Mouse (Mus musculus) lung, postnatal 0 days (tissue): ENCODE measurements around the gene Swsap1.

Experiments
- CTCF ChIP-seq: IDR thresholded peaks from 2 replicates; pipeline ENCODE4 v1.5.1; 2016; ENCODE audit warnings: antibody characterized with exemption, mild to moderate bottlenecking
- EP300 ChIP-seq: IDR thresholded peaks from 2 replicates; pipeline ENCODE4 v1.6.1; 2016; ENCODE audit warnings: antibody characterized with exemption, mild to moderate bottlenecking, control low read depth

DNA sequence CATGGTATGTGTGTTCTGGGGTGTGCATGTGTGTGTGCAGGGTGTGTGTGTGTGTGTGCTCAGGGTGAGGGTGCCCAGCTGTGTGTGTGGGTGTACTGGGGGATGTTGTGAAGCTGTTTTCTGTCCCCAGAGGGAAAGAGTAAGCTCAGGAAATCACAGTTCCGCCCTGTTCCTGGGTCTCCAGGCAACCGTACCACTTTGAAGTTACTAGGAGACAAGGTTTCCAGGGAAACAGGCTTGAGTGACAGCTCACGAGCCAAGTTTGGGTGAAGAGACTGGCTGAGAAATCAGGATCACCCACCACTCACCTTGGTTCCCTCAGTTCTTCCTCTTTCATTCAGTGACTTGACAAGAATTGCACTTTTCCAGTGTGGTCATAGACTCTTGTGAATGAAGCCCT is 2.0 kb upstream of the Swsap1 start:
- TF ChIP-seq EP300 = no peak
- TF ChIP-seq CTCF = no peak
